Mouse (Mus musculus): Measurements from ENCODE around the gene Dgki. TPM values are rescaled to one million over a fixed set of nuclear protein-coding genes. Genes with fewer than 3 reads are reported as not detected.
A peak's percentile ranks its signal among the peaks of the same experiment; 100 is the strongest.

The Dgki gene
- total and polyA plus RNA-seq, 2 experiments from 2014 or later = 4.6 to 26.9 TPM

DNA sequence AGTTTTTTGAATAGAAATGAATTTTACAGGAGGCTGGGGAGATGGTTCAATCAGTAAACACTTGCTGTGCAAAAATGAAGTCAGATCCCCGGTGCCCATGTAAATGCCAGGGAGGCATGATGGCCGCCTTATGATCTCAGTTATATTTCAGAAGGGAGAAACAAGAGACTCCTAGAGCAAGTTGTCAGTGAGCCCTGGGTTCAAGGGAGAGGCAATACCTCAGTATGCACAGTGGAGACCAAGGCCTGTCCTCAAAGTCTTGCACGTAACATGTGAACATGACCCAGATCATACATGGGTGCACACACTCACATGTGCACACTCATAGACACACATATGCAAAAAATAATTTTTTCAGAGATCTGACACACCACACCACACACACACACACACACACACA, 9.3 kb downstream of the Dgki start:
- no peak for TF ChIP-seq CTCF (IDR thresholded peaks at IDR 0.05)
- no peak for ATAC-seq (ENCODE audit: low FRiP score)
- H3K4me2 ChIP-seq (ENCODE audit: low read depth, low read length, poor library complexity, severe bottlenecking) = no peak overlapping the region
- DNase-seq (ENCODE audit: low spot score) = no peak
- H3K27me3 ChIP-seq (ENCODE audit: insufficient read depth, low read length) = no peaks in the 10 kb centered on the region
- 96% methylated on average over 3 of the region's 3 CpGs for whole genome bisulfite sequencing
- H3K27ac ChIP-seq (ENCODE audit: low read depth, low read length) = no peak overlapping the region
- H3K9ac ChIP-seq (replicated peaks; ENCODE audit: low read length, poor library complexity, severe bottlenecking) = no peak overlapping the region
- peaks cover 3% of the 10 kb centered on the region for H3K36me3 ChIP-seq (ENCODE audit: insufficient read depth, low read length)
- H3K4me1 ChIP-seq (ENCODE audit: insufficient read depth, low read length) = no peaks in the 10 kb centered on the region; the same call in none of the 2 replicates
- no peaks in the 10 kb centered on the region for H3K9me3 ChIP-seq (ENCODE audit: low read length)
- no peak overlapping the region for H3K4me3 ChIP-seq (ENCODE audit: low read depth, low read length)

GRCm38 (mm10) chr6:37286134-37286533, 13.8 kb downstream of the Dgki start:
- Histone ChIP-seq H3K4me1 (ENCODE audit: insufficient read depth, low read length) (no peaks in the 10 kb centered on the region), H3K27ac (ENCODE audit: low read depth, low read length) (no peak overlapping the region), H3K9me3 (ENCODE audit: low read length) (no peaks in the 10 kb centered on the region), H3K4me3 (ENCODE audit: low read depth, low read length) (no peak overlapping the region), H3K4me2 (ENCODE audit: low read depth, low read length, poor library complexity, severe bottlenecking) (no peak overlapping the region), H3K36me3 (ENCODE audit: insufficient read depth, low read length) (peaks cover 3% of the 10 kb centered on the region), H3K9ac (replicated peaks; ENCODE audit: low read length, poor library complexity, severe bottlenecking) (no peak overlapping the region), H3K27me3 (ENCODE audit: insufficient read depth, low read length) (no peaks in the 10 kb centered on the region)
- ATAC-seq (ENCODE audit: low FRiP score) (no peak), DNase-seq (ENCODE audit: low spot score) (no peak)
- no peak for TF ChIP-seq CTCF (IDR thresholded peaks at IDR 0.05)
- 90% methylated on average over 4 of the region's 4 CpGs for WGBS

- H3K27me3 ChIP-seq (ENCODE audit: insufficient read depth, low read length) = no peaks in the 10 kb centered on the region
- no peak overlapping the region for H3K27ac ChIP-seq (ENCODE audit: low read depth, low read length)
- ATAC-seq (ENCODE audit: low FRiP score) = no peak
These were observed 15.1 kb downstream of the Dgki start for GRCm38 (mm10) chr6:37284879-37285278.

DNA sequence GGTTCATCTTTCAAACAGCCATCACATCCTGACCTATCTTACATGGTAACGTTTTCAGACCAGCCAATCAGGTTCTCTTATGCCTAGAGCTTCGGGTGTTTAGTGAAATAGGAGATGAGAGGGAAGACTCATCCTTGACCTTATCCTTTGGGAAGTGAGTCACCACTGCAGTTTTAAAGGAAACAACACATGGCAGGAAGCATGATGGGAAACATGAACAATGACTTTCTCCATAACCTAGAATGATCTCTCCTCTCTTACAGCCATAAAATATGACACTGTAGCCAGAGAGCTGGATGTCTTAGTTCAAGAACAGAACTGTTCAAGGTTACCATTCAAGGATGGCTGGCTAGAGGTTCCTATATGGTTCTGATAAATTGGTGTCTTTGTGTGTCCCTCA, 16.6 kb downstream of the Dgki start:
- DNase-seq (ENCODE audit: low spot score) (no peak), ATAC-seq (ENCODE audit: low FRiP score) (no peak)
- Histone ChIP-seq H3K9ac (replicated peaks; ENCODE audit: low read length, poor library complexity, severe bottlenecking) (no peak overlapping the region), H3K4me1 (ENCODE audit: insufficient read depth, low read length) (no peaks in the 10 kb centered on the region), H3K9me3 (ENCODE audit: low read length) (no peaks in the 10 kb centered on the region), H3K4me3 (ENCODE audit: low read depth, low read length) (no peak overlapping the region), H3K36me3 (ENCODE audit: insufficient read depth, low read length) (peaks cover 3% of the 10 kb centered on the region; the same call in 1 of the 2 replicates), H3K27me3 (ENCODE audit: insufficient read depth, low read length) (no peaks in the 10 kb centered on the region), H3K4me2 (ENCODE audit: low read depth, low read length, poor library complexity, severe bottlenecking) (no peak overlapping the region), H3K27ac (ENCODE audit: low read depth, low read length) (no peak overlapping the region)
- WGBS = 82% methylated on average over 2 of the region's 2 CpGs
- TF ChIP-seq CTCF (IDR thresholded peaks at IDR 0.05) = no peak

More at GRCm38 (mm10) chr6:37284879-37285278, 15.1 kb downstream of the Dgki start:
- H3K4me1 ChIP-seq (ENCODE audit: insufficient read depth, low read length) = no peaks in the 10 kb centered on the region
- WGBS = 92% methylated on average over 9 of the region's 9 CpGs
- DNase-seq (ENCODE audit: low spot score) = no peak
- H3K4me3 ChIP-seq (ENCODE audit: low read depth, low read length) = no peak overlapping the region
- no peak for TF ChIP-seq CTCF (IDR thresholded peaks at IDR 0.05)
- H3K9ac ChIP-seq (replicated peaks; ENCODE audit: low read length, poor library complexity, severe bottlenecking) = no peak overlapping the region
- peaks cover 3% of the 10 kb centered on the region for H3K36me3 ChIP-seq (ENCODE audit: insufficient read depth, low read length)
- H3K4me2 ChIP-seq (ENCODE audit: low read depth, low read length, poor library complexity, severe bottlenecking) = no peak overlapping the region
- H3K9me3 ChIP-seq (ENCODE audit: low read length) = no peaks in the 10 kb centered on the region

DNA sequence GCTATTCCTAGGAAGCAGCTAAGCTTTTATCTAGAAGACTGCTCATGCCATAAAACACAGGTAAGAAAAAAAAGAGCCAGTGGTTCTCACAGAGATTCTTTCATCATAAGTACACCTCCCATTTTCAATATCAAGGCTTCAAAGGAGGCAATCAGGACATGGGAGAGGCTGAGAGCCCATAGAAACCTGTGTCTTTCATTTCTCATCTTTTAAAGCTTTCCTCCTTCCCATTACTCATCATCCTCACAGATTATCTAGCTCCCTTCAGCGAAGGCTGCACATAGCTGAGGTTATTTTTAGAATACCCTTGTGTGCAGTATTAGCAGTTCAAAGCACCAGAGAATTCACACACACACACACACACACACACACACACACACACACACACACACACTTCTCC, 17.3 kb downstream of the Dgki start:
- no peak for DNase-seq (ENCODE audit: low spot score)
- Histone ChIP-seq H3K4me2 (ENCODE audit: low read depth, low read length, poor library complexity, severe bottlenecking) (no peak overlapping the region), H3K27me3 (ENCODE audit: insufficient read depth, low read length) (no peaks in the 10 kb centered on the region), H3K4me3 (ENCODE audit: low read depth, low read length) (no peak overlapping the region), H3K27ac (ENCODE audit: low read depth, low read length) (no peak overlapping the region), H3K9me3 (ENCODE audit: low read length) (no peaks in the 10 kb centered on the region), H3K4me1 (ENCODE audit: insufficient read depth, low read length) (no peaks in the 10 kb centered on the region), H3K36me3 (ENCODE audit: insufficient read depth, low read length) (peaks cover 3% of the 10 kb centered on the region; the same call in 1 of the 2 replicates), H3K9ac (replicated peaks; ENCODE audit: low read length, poor library complexity, severe bottlenecking) (no peak overlapping the region)
- no peak for ATAC-seq (ENCODE audit: low FRiP score)
- TF ChIP-seq CTCF (IDR thresholded peaks at IDR 0.05) = no peak
- WGBS = 39% methylated on average over 1 of the region's 1 CpGs

DNA sequence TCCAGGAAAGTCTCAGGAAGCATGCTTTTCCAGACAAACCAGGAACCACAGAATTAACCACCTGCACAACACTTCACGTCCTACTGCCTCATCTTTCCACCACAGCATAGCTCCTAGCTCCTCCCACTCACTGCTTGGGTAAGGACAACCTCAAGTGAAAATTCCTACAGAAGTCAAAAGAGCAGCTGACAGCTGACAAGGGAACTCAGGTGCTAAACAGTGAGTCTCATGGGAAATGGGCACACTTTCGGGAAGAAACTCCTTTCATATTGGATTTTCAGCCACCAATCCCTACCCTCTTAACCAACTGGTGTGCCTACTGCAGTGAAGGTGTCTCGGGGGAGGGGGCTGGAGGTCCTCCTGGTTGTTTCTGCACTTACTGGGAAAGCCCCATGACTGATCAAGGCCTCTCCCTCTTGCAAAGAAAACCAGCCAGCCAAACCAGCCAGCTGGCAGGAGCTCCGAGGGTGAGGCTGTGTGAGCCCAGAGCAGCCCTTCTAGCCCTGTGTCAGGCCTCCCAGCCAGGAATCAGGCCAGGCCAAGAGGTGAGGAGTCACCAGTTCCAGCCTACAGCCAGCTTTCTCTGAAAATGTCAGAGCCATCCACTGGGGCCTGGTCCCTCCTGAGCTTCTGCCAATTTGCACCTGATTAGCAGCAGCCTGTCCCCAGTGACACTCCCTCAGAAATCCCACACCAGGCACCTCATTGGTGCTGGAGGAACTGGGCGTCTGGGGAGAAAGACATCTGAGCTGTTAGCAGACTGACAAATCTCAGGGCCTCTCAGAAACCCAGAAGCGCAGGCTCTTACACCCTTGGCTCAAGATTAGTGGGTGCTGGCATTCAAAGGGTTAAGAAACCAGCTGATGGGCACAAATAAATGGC, 22.9 kb downstream of the Dgki start:
- Histone ChIP-seq H3K9ac (replicated peaks; ENCODE audit: low read length, poor library complexity, severe bottlenecking) (no peak overlapping the region), H3K4me3 (ENCODE audit: low read depth, low read length) (no peak overlapping the region), H3K27me3 (ENCODE audit: insufficient read depth, low read length) (no peaks in the 10 kb centered on the region), H3K4me2 (ENCODE audit: low read depth, low read length, poor library complexity, severe bottlenecking) (no peak overlapping the region), H3K9me3 (ENCODE audit: low read length) (no peaks in the 10 kb centered on the region), H3K4me1 (ENCODE audit: insufficient read depth, low read length) (no peaks in the 10 kb centered on the region; the same call in 1 of the 2 replicates), H3K27ac (ENCODE audit: low read depth, low read length) (no peak overlapping the region), H3K36me3 (ENCODE audit: insufficient read depth, low read length) (no peaks in the 10 kb centered on the region)
- no peak for TF ChIP-seq CTCF (IDR thresholded peaks at IDR 0.05)
- WGBS = 56% methylated on average over 6 of the region's 6 CpGs
- DNase-seq (ENCODE audit: low spot score) (peak; percentile 43), ATAC-seq (ENCODE audit: low FRiP score) (peak; percentile 20; the same call in 1 of the 2 replicates)
